Mouse (Mus musculus) embryo, embryonic 11.5 days (tissue): ENCODE results near the gene Tgfb3.

Experiments used
- DNase-seq: peaks from one replicate; pipeline ENCODE4 v3.0.0-alpha.2; 2012; ENCODE audit warnings: low read depth, low spot score

Tgfb3 gene

DNA sequence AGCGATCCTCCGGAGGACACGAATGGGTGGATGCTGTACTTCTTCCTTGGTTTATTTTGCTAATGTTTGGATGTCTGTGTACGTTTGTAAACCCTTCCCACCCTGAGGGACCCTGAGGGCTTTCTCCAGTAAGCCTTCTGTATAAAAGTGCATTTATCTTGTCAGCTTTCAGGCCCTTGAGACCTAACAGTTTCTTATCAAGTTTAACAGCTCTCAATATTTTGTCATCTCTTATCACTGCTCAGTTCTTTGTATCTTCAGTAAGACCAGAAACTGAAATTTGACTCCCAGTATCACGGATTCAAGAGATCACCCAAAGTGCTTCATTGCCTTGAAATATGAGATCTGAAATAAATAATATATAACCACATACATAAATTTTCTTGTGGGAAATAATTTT lies 47.9 kb downstream of the Tgfb3 start:
- DNase-seq = no peak

DNA sequence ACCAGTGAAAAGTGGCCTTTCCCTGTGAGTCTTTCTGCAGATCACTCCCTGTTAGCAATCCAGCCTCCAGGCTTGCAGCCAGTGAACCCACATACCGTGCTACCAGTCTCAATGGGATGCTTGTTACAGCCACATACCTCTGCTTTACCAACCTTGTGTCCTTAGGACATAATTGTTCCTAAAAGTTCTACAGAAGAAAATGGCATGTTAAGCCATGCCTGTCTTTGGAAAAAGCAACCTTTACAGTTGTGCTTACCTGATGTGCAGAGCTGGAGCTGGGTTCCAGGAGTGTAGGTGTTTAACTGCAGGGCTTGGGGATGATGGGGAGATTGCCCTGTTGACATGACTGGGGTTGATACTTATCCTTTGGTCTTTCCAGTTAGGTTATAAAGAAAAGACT lies 51.1 kb downstream of the Tgfb3 start:
- DNase-seq = no peak

DNA sequence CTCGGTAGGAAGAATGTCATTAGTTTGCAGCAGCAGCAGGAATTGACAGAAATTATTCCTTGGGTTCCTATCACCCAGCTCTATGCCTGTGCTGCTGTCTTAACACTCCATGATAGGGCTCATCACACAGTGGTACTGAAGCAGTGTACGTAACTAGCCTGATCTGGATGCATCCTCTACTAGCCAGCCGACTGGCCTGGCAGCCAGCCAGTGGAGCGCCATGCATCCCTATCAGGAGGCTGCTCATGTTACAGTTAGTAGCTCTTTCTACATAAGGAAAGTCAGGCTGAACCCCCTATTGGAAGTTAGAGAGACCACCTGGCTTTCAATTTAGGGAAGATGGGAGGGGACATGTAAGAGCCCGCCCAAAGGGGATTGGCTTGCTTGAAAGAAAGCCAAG lies 51.8 kb downstream of the Tgfb3 start:
- DNase-seq = no peak

DNA sequence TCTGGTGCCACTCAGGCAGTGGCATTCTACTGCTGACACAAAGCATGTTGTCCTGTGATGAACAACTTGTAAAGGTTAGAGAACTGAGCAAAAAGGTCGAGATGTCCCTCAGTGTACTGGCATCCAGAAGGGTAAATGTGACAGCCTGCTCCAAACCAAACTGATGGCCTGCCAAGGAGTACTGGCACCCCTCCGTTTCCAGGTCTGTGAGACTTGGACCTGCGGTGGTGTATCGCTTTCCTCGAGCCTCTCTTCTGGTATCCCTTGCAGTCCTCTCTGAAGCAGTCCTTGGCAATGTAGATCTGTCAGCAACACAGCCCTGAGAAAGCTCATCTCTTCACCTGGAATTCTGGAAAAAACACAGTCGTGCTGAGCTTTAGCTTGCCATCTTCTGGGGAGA lies 53.4 kb downstream of the Tgfb3 start:
- DNase-seq = no peak

DNA sequence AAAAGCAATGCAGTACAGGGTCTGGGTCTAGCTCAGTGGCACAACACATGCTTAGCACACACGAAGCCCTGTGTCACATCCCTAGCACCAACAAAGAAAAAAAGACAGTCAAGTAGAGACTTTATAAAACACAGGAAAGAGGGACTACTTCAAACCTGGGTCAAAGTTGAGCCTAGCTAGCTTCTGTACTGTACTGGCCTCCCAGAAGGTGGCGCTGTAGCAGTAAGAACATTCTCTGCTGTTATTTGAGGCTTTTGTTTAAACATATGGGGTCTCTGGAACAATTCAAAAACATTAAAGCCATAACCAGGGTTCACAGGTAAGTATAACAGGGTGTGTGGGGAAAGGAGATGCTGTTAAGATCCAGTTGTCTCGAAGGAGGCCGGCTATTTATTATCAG lies 54.4 kb downstream of the Tgfb3 start:
- DNase-seq = no peak

DNA sequence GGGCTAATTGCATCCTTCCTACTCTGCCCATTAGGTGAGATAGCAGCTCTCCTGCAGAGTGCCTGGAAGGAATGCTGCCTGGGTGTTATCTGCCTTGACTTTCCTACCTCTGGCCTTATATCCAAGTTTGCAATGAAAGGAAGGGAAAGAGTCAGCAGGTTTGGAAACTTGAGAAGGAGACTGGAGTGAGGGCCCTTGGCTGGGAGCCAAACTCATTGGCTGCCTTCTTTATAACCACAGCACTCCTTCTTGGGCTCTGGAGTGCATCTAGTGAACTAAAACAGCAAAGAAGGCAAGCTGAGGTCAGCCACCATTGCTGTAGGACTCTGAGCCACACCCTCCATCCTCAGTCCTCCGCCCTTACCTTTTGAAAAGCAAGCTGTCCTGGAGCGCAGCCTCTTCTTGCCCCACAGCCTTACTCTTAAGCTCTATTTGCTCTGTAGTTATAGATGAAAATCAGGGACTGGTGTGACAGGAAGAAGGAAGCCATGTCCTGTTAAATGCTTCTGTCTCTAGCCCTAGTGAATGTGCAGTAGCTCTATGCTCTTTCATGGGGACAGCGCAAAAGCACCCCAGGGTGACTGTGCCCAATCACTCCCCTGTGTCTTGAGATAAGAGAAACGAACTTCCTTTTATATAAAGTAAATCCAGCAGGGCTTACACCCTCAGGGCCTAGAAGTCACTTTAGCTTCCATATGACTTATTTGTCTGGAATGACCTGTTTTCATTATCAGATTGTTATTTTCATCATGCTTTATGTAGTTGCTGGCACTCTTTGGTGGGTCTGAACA lies 55.6 kb downstream of the Tgfb3 start:
- peak; percentile 40 for DNase-seq

DNA sequence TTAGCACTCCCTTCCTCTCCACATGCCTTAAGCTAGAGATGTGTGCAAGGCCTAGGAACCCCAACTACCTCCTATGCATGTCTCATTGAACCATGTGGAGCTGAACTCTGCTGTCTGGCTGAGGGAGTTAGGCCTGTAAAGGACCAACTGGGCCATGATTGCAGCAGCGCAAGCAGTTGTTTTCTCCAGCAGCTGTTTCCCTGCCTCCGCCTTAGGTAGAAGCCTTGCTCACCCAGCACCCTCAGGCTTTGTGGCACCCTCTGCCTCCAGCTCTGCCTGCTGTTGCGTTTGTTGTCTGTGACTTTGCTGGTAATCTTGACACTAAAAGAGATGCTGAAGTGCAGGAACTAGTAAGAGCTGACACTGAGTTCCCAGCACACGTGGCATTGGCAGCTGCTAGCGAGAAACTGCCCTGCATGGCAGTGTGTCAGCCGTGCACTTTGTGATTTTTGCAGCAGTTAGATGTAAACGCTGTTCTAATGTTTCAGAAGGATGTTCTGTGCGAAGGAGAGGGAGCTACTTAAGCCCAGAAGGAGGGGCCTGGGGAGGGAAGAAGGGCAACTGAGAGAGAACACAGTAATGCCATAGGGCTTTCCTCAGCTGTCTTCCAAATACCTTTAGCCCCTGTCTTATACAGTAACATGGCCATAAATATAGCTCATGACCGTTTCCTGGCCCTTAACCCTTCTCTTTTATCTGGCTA lies 56.4 kb downstream of the Tgfb3 start:
- DNase-seq = no peak

DNA sequence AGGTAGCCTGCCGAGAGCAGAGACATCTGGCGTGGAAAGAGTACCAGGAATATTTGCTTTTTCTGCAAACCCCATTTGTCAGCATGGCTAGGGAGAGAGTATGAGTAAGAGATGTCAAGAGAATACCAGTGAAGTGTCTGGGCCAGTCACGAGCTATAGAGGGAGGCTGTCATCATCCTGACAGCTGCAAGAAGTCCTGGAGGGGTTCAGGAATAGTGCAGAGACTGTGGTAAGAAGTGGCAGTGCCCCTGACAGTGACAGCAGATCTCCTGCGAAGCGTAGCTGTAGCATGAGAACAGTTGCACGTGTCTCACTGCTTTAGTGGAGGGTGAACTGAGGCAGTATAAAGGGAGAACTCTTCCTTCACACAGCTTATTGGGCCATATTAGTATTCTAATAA lies 57.3 kb downstream of the Tgfb3 start:
- DNase-seq = no peak

DNA sequence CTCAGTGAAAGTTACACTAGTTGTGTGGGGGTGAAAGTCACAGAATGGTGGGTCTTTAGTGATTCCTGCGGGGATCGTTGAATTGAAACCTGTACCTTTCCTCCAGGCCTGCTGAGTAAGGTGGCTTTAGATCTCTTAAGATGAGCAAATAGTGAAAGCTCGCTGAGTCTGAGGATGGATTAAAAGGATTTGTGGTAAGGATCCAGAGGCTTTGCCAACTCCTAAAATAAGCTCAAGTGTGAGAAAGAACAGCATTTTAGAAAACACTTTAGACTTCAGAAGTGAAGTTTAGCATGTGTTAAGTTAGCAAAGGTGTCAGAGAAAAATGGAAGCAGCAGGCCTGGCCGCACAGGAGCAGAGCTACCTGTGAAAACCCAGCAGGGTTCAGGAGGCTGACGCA lies 61.5 kb downstream of the Tgfb3 start:
- no peak for DNase-seq

DNA sequence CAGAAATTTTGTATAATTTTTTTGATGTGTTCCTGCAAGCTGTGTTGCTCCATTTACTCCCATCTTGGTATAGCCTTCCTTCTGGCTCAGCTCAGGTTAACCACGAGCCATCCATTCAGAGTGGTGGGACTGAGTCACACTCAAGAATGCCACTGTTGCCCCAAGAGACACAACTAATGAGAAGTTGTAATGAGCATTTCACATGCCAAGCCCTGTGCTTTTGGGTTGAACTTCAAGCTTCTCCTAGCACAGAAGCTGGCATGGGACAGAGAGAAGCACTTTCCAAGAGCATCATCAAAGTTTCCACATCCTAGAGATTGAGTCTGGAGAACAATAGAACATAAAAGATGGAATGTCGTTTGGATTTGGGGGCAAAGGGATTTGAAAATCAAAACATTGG lies 63.7 kb downstream of the Tgfb3 start:
- DNase-seq = no peak

DNA sequence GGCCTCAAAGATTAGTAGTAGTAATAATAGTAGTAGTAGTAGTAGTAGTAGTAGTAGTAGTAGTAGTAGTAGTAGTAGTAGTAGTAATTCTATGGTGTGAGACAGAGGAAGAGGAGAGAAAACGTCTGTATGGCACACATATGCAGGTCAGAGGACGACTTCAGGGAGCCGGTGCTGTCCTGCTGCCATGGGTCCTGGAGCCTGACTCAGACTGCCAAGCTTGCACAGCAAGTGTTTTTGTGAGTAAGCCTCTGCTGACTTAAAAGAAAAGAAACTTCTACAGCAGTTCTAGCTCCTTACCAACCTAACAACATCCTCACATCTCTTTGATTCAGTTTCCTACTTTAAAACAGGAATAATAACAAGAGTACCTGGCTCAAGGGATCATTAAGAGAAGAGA lies 64.2 kb downstream of the Tgfb3 start:
- DNase-seq = no peak

DNA sequence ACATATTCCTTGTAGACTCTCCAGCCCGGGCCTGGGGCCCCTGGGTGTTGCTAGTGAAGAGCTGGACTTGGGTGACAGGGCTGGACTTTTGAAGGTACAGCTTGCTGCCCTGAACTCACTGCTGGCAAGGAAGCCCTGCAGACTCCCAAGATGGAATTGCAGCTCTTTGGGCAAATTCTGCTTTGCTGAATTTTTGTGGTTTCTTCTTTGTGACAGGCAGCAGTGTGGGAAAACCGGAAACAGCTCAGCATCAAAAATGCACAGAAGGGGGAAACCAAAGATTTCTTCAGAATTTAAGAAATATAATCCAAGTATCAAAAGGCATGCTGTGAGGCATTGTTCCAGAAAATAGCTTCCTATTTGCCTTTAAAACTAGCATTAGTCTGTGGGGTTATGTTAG lies 64.7 kb downstream of the Tgfb3 start:
- no peak for DNase-seq

DNA sequence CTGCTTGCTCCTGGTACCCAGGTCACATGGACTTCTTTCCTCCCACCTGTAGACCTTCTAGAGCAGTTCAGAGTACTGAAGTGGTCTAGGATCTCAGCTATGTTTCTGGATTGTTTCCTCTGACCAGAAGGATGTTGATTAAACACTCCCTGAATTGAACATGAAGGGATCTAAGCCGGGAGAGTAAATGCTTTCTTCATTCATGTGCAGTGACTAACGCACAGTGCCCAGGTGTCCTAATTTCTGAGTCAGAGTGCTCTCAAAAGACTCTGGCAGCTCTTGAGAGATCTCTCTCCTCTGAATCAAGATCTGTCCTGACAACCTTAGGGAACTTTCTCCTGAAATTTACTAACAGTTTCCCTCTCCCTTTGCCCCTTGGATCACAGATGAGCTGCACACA lies 66.6 kb downstream of the Tgfb3 start:
- DNase-seq = no peak

DNA sequence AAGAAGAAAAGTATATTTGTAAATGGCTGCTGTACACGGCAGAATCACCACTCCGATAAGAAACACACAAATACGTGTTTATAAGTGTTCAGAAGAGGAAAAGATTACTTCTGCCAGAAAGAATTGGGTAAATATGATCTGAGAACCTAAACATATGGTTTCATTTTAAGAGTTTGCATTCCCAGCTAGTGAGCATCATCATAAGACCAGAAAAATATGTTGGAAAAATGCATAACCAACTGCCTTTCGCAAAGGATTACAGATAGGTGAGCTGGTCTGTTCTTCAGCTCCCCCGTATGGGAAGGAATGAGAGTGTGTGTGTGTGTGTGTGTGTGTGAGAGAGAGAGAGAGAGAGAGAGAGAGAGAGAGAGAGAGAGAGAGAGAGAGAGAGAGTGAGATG lies 68.2 kb downstream of the Tgfb3 start:
- no peak for DNase-seq

DNA sequence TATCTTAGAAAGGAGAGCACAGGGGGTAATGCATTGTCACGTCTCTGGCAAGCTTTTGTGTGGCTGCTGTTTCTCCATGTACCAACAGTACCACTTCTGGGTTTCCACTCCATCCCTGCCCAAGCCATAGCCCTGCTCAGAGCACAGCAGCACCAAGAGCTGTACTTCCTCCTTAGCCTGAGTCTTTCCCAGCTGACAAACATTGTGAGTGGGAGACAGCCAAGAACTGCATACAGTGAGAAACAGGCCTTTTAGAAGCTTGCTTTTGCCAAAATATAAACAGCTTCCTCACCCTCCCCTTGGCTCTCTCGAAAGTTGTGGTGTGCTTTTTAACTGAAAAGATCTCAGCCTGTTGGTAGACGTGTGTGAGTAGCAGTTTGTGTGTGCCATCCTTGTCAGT lies 71.5 kb downstream of the Tgfb3 start:
- DNase-seq = no peak
